Mouse (Mus musculus) adrenal gland, adult 2 months (tissue): ENCODE results near the gene Crnkl1. TPM values are rescaled to one million over a fixed set of nuclear protein-coding genes. Genes with fewer than 3 reads are reported as not detected.

Experiments used
- DNase-seq: peaks from one replicate; pipeline ENCODE4 v3.0.0; 2021
- microRNA-seq, 2 experiments: library from miRNA; unstranded; fragments of <30 nt; microRNA quantifications; one replicate each; pipeline ENCODE4 v1.2.0; 2021
- polyA plus RNA-seq: library from polyadenylated mRNA; depleted of rRNA; stranded (reverse); fragments of >200 nt; gene quantifications from 2 replicates; pipeline ENCODE4 v1.2.3, GENCODE M21; 2012; rRNA removed
- total RNA-seq, 2 experiments: library from RNA; stranded (reverse); gene quantifications; 2 replicates each; pipeline ENCODE4 v1.2.3; 2021

The Crnkl1 gene
- total and polyA plus RNA-seq, 3 experiments = 7.5 to 28.9 (median 28.2) TPM

GRCm38 (mm10) chr2:145874879-145875482 is 59.8 kb downstream of the Crnkl1 start:
- DNase-seq = no peak

- DNase-seq = no peak
These were observed 60.9 kb downstream of the Crnkl1 start for GRCm38 (mm10) chr2:145873953-145874352.

- no peak for DNase-seq
These were observed 62.7 kb downstream of the Crnkl1 start for GRCm38 (mm10) chr2:145872099-145872498.

- DNase-seq = no peak
These were observed 63.5 kb downstream of the Crnkl1 start for GRCm38 (mm10) chr2:145871308-145871707.

Small RNAs within 50 kb of the gene (microRNA-seq; reads per million reads assigned to microRNA genes)
- 0 reads per million in 2 experiments for gene Gm25026

Other genes starting within 250 kb of the Crnkl1 start
- gene Naa20, start 32.9 kb downstream of the Crnkl1 start, total RNA-seq = 10 to 100 TPM; 47.3 to 64.1 TPM
- gene Naa20, start 32.9 kb downstream of the Crnkl1 start, polyA plus RNA-seq = 9.0 and 14.0 TPM in 2 replicates
- 10 to 100 TPM; 47.1 to 57.1 TPM for gene Cfap61, start 230 bp downstream of the Crnkl1 start, total RNA-seq
- 36.1 and 37.0 TPM in 2 replicates for gene Cfap61, start 230 bp downstream of the Crnkl1 start, polyA plus RNA-seq